Mouse (Mus musculus): Measurements from ENCODE around the gene Olfr115.

Olfr115 gene

DNA sequence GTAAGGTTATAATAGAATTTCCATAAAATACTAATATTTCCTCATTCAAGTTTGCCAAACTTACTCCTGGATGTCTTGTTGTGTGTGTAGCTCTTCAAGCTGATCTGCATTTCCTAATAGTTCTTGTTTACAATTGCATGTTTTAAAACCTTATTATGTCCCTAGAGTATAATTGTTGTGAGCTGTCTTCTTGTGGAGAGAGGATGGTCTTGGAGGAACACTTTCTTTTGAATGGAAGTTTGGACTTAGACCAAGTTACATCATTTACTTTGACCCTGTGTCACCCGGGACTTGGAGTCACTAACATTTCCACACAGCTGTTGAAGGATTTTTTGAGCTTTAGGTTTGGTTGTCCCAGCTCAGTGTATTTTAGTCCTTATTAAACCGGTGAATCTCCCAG is at the start of gene Olfr115, which contains the start of gene Olfr116:
Gene Olfr115 (minus strand): TSS at position 101 of the 400 bp plus-strand sequence.
Gene Olfr116 (minus strand): TSS at position 191 of the 400 bp plus-strand sequence.
- in situ Hi-C loops (cut with MseI, MboI): no loop called here

DNA sequence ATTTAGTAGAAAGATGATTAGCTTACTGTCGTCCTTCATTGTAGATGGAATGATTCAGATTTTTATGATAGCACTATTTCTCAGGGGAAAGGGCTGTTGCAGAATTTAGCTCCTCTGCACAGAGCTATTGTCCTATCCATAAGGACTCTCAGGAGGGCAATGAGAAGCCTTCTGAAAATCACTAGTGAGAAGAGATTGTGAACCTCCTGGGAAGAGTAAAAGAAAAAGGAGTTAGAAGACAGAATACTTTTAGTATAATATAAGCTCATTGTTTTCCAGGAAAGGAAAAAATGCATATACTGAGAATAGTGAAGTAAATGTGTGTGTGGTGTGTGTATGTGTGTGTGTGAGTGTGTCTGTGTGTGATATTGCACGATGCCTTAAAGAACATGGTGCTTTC is 39.8 kb upstream of the Olfr115 start, which contains the start of gene Olfr118:
Gene Olfr118 (plus strand): TSS at position 301 of the 400 bp plus-strand sequence.
- in situ Hi-C loops (cut with MseI, MboI): no loop called here

DNA sequence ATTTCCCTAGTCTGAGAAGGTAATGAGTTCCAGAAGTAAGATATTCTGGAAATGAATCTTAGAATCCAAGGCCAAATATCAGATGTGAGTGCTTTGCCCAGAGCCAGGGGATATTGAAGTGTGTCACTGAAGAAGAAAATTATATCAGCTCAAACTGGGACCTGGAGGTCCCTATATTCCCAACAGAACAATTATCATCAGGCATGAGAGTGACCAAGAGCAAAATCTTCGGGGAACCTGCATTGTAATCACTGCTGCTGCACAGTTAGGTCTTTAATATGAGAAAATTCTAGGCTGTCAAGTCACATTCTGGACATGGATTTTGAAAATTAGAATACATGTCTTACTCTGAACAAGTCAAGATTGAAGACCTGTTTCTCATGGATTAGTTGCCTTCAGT is 36.8 kb upstream of the Olfr115 start, which contains the start of gene Olfr117:
Gene Olfr117 (minus strand): TSS at position 101 of the 400 bp plus-strand sequence.
- in situ Hi-C loops (cut with MseI, MboI): no loop called here

DNA sequence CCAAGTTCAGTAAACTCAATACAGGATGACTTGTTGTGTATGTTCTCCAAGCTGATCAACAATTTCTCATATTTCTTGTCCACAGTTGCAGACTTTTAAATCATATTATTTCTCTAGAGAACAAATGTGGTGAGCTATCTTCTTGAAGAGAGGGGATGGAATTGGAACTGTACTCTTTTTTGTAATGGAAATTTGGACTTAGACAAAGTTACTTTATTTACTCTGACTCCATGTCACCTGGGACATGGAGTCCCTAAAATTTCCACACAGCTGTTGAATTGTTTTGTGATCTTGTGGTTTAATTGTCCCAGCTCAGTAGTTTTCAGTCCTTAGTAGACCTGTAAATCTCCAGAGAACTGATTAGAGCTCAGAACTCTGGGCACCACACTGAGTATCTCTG is 34.3 kb downstream of the Olfr115 start, which contains the start of gene Olfr114:
Gene Olfr114 (minus strand): TSS at position 101 of the 400 bp plus-strand sequence.
- in situ Hi-C loops (cut with MseI, MboI): no loop called here

DNA sequence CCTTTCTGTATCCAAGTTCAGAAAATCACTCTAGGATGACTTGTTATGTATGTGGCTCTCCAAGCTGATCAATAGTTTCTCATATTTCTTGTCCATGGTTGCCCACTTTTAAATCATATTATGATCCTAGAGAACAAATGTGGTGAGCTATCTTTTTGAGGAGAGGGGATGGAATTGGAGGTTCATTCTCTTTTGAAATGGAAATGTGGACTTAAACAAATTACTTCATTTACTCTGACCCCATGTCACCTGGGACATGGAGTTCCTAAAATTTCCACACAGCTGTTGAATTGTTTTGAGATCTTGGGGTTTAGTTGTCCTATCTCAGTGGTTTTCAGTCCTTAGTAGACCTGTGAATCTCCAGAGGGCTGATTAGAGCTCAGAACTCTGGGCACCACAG is 49.3 kb downstream of the Olfr115 start, which contains the start of gene Olfr113:
Gene Olfr113 (minus strand): TSS at position 101 of the 400 bp plus-strand sequence.
- in situ Hi-C loops (cut with MseI, MboI): no loop called here

DNA sequence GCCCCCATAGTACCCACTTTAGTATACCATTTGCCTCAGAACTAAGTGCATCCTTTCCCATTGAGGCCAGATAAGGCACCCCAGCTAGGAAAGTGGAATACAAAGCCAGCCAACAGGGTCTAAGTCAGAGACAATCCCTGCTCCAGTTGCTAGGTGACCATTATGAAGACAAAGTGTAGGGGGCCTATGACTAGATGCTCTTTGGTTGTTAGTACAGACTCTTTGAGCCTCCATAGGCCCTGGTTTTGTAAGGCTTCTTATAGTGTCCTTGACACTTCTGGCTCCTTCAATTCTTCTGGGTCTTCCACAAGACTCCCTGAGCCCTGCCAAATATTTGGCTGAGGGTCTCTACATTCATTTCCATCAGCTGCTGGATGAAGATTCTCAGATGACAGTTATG is 57.6 kb downstream of the Olfr115 start, which contains the start of gene Olfr112:
Gene Olfr112 (minus strand): TSS at position 101 of the 400 bp plus-strand sequence.
- in situ Hi-C loops (cut with MseI, MboI): no loop called here

All from mouse trophoblast stem cell (cell line).